Mouse (Mus musculus) T-helper 2 cell (primary cell): ENCODE data around the gene Cd8b1.

Experiments
- in situ Hi-C: fragments of 300-600 bp; cut with MboI, MseI; formaldehyde crosslinking; loops from one replicate; pipeline ENCODE4 v1.15.1; 2025; ENCODE audit warnings: high pct_unique_total_duplicates

The Cd8b1 gene

GRCm38 (mm10) chr6:71341179-71341578 lies 18.6 kb downstream of the Cd8b1 start:
- in situ Hi-C loops = no loop called here

- in situ Hi-C loops = no loop called here
These were observed 25.4 kb downstream of the Cd8b1 start for GRCm38 (mm10) chr6:71348006-71348405.

GRCm38 (mm10) chr6:71351201-71351600 lies 28.6 kb downstream of the Cd8b1 start:
- in situ Hi-C loops = no loop called here

- in situ Hi-C loops = no loop called here
These were observed 29.6 kb downstream of the Cd8b1 start for GRCm38 (mm10) chr6:71352201-71352600.

- in situ Hi-C loops = no loop called here
These were observed 30.4 kb downstream of the Cd8b1 start for GRCm38 (mm10) chr6:71352866-71353427.

GRCm38 (mm10) chr6:71353722-71354121 lies 31.1 kb downstream of the Cd8b1 start:
- in situ Hi-C loops = no loop called here

- in situ Hi-C loops = no loop called here
These were observed 34.9 kb downstream of the Cd8b1 start for GRCm38 (mm10) chr6:71357493-71357892.

- in situ Hi-C loops = no loop called here
These were observed 37.6 kb downstream of the Cd8b1 start for GRCm38 (mm10) chr6:71360221-71360620.

GRCm38 (mm10) chr6:71360751-71361150 lies 38.2 kb downstream of the Cd8b1 start:
- in situ Hi-C loops = no loop called here

- in situ Hi-C loops = no loop called here
These were observed 38.6 kb downstream of the Cd8b1 start for GRCm38 (mm10) chr6:71361156-71361670.

- in situ Hi-C loops = no loop called here
These were observed 41.4 kb downstream of the Cd8b1 start for GRCm38 (mm10) chr6:71363995-71364394.

GRCm38 (mm10) chr6:71369416-71369815 lies 46.8 kb downstream of the Cd8b1 start:
- in situ Hi-C loops = no loop called here

- in situ Hi-C loops = no loop called here
These were observed 48.6 kb downstream of the Cd8b1 start for GRCm38 (mm10) chr6:71371085-71371605.

GRCm38 (mm10) chr6:71372041-71372720 lies 49.6 kb downstream of the Cd8b1 start:
- in situ Hi-C loops = no loop called here

- in situ Hi-C loops = no loop called here
These were observed 50.7 kb downstream of the Cd8b1 start, which contains the start of gene Cd8a for GRCm38 (mm10) chr6:71373249-71373775. Gene Cd8a, plus strand, starts transcription at chr6:71373427.

GRCm38 (mm10) chr6:71374311-71374829 lies 51.8 kb downstream of the Cd8b1 start:
- in situ Hi-C loops = no loop called here

- in situ Hi-C loops = no loop called here
These were observed 52.3 kb downstream of the Cd8b1 start for GRCm38 (mm10) chr6:71374921-71375320.

GRCm38 (mm10) chr6:71376711-71377110 lies 54.1 kb downstream of the Cd8b1 start:
- in situ Hi-C loops = no loop called here

GRCm38 (mm10) chr6:71381654-71382053 lies 59.1 kb downstream of the Cd8b1 start:
- in situ Hi-C loops = no loop called here
